Mouse (Mus musculus) lung, embryonic 14.5 days (tissue): Measurements from ENCODE around the gene Otop2. TPM values are rescaled to one million over a fixed set of nuclear protein-coding genes. Genes with fewer than 3 reads are reported as not detected.

Experiments
- ATAC-seq: fragments of 200-750 bp; cut with Nextera tagmentation; 2 replicates; pipeline ENCODE4 v1.8.0; 2017; ENCODE audit warnings: mild to moderate bottlenecking, moderate TSS enrichment, moderate library complexity; ENCODE audit not compliant: insufficient read depth
- DNase-seq: peaks from one replicate; pipeline ENCODE4 v3.0.0-alpha.2; 2015
- H3K27ac ChIP-seq: fragments of 300-500 bp; sonication (generic); 2 replicates; pipeline ENCODE4 v1.5.1; 2014; ENCODE audit warnings: low read depth, mild to moderate bottlenecking, moderate library complexity
- H3K27me3 ChIP-seq: fragments of 300-500 bp; sonication (generic); 2 replicates; pipeline ENCODE4 v1.6.1; 2014; ENCODE audit warnings: low read length, control low read depth; ENCODE audit not compliant: insufficient read depth
- H3K36me3 ChIP-seq: fragments of 300-500 bp; sonication (generic); 2 replicates; pipeline ENCODE4 v1.6.1; 2014; ENCODE audit warnings: control low read depth; ENCODE audit not compliant: insufficient read depth
- H3K4me1 ChIP-seq: fragments of 300-500 bp; sonication (generic); 2 replicates; pipeline ENCODE4 v1.6.1; 2014; ENCODE audit warnings: antibody characterized with exemption, control low read depth; ENCODE audit not compliant: insufficient read depth
- H3K4me2 ChIP-seq: fragments of 300-500 bp; sonication (generic); 2 replicates; pipeline ENCODE4 v1.6.1; 2014; ENCODE audit warnings: mild to moderate bottlenecking
- H3K4me3 ChIP-seq: fragments of 300-500 bp; sonication (generic); 2 replicates; pipeline ENCODE4 v1.5.1; 2014; ENCODE audit warnings: low read depth, low read length
- H3K9ac ChIP-seq: fragments of 300-500 bp; sonication (generic); 2 replicates; pipeline ENCODE4 v1.6.1; 2014
- H3K9me3 ChIP-seq: fragments of 300-500 bp; sonication (generic); 2 replicates; pipeline ENCODE4 v1.6.1; 2016; ENCODE audit warnings: low read depth, low read length, control low read depth
- CTCF ChIP-seq: IDR thresholded peaks from 2 replicates; pipeline ENCODE4 v1.5.1; 2016; ENCODE audit warnings: antibody characterized with exemption, low read depth
- WGBS: fragments of 180-500 bp; shearing (Covaris S2); extraction: QIAGEN DNeasy Blood & Tissue Kit; methylation state at CpG from one replicate; pipeline ENCODE4 v1.1.7; 2014; 5-methylcytosine and 5-hydroxymethylcytosine counted together
- polyA plus RNA-seq: library from polyadenylated mRNA; unstranded; fragments of >200 nt; fragmentation: Nextera tagmentation; extraction: Ambion mirVana; gene quantifications from 2 replicates; pipeline ENCODE4 v1.2.1, GENCODE M21; 2014

The Otop2 gene
- polyA plus RNA-seq, 1 experiment from 2014 or later, result not detected

GRCm38 (mm10) chr11:115317204-115317603 lies 10.2 kb downstream of the Otop2 start:
- no peak for DNase-seq
- WGBS, result 62% methylated on average over 7 of the region's 7 CpGs
- TF ChIP-seq CTCF, result no peak
- H3K27ac ChIP-seq, result no peak overlapping the region
- H3K4me3 ChIP-seq, result no peak overlapping the region
- H3K27me3 ChIP-seq, result peaks cover 80% of the 10 kb centered on the region
- ATAC-seq, result no peak
- H3K4me1 ChIP-seq, result no peaks in the 10 kb centered on the region
- no peaks in the 10 kb centered on the region for H3K9me3 ChIP-seq
- H3K36me3 ChIP-seq, result no peaks in the 10 kb centered on the region
- H3K9ac ChIP-seq, result no peak overlapping the region
- H3K4me2 ChIP-seq, result no peak overlapping the region

GRCm38 (mm10) chr11:115318245-115319027 lies 11.5 kb downstream of the Otop2 start:
- 5% methylated on average over 63 of the region's 63 CpGs for WGBS
- TF ChIP-seq CTCF, result no peak
- Histone ChIP-seq H3K36me3 (no peaks in the 10 kb centered on the region), H3K4me2 (no peak overlapping the region), H3K27ac (no peak overlapping the region), H3K9me3 (no peaks in the 10 kb centered on the region), H3K27me3 (peaks cover 92% of the 10 kb centered on the region), H3K4me1 (no peaks in the 10 kb centered on the region), H3K9ac (no peak overlapping the region; the same call in 1 of the 2 replicates), H3K4me3 (no peak overlapping the region)
- DNase-seq (peak; percentile 19), ATAC-seq (no peak)

- Histone ChIP-seq H3K27me3 (peaks cover 100% of the 10 kb centered on the region), H3K9me3 (no peaks in the 10 kb centered on the region), H3K4me2 (no peak overlapping the region), H3K9ac (no peak overlapping the region), H3K27ac (no peak overlapping the region), H3K4me3 (no peak overlapping the region), H3K4me1 (no peaks in the 10 kb centered on the region), H3K36me3 (no peaks in the 10 kb centered on the region)
- no peak for DNase-seq
- 7% methylated on average over 18 of the region's 18 CpGs for WGBS
- TF ChIP-seq CTCF, result no peak
- no peak for ATAC-seq
These were observed 12.9 kb downstream of the Otop2 start for GRCm38 (mm10) chr11:115319704-115320383.

GRCm38 (mm10) chr11:115321906-115322693 lies 15.1 kb downstream of the Otop2 start, which contains the start of gene Ush1g:
Gene Ush1g (minus strand): TSS chr11:115322041.
- H3K9ac ChIP-seq, result no peak within 1 kb of the TSS
- no peak within 1 kb of the TSS; the same call in 1 of the 2 replicates for H3K4me2 ChIP-seq
- ATAC-seq (peak; percentile 66; the same call in 1 of the 2 replicates), DNase-seq (peak; percentile 78)
- no peaks in the 10 kb centered on the region for H3K4me1 ChIP-seq
- 5% methylated on average over 35 of the region's 35 CpGs for WGBS
- no peak within 1 kb of the TSS for H3K27ac ChIP-seq
- H3K9me3 ChIP-seq, result no peaks in the 10 kb centered on the region
- peak; percentile 97 for TF ChIP-seq CTCF
- H3K36me3 ChIP-seq, result no peaks in the 10 kb centered on the region
- H3K4me3 ChIP-seq, result no peak within 1 kb of the TSS
- peaks cover 78% of the 10 kb centered on the region for H3K27me3 ChIP-seq

DNA sequence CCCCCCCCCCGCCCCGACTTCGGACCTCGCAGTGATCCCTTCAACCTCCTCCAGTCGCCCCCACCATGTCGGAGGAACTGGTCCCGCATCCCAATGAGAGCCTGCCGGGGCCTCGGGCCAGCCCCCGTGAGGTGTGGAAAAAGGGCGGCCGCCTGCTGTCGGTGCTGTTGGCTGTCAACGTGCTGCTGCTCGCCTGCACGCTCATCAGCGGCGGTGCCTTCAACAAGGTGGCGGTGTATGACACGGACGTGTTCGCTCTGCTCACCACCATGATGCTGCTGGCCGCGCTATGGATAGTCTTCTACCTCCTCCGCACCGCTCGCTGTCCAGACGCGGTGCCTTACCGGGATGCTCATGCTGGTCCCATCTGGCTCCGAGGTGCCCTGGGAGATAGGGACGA lies 16.4 kb downstream of the Otop2 start:
- 12% methylated on average over 32 of the region's 32 CpGs for WGBS
- no peak for TF ChIP-seq CTCF
- Histone ChIP-seq H3K4me1 (no peaks in the 10 kb centered on the region), H3K9ac (no peak overlapping the region), H3K27me3 (peaks cover 65% of the 10 kb centered on the region), H3K4me2 (no peak overlapping the region), H3K9me3 (no peaks in the 10 kb centered on the region), H3K27ac (no peak overlapping the region), H3K36me3 (no peaks in the 10 kb centered on the region), H3K4me3 (no peak overlapping the region)
- no peak for DNase-seq
- ATAC-seq, result no peak

DNA sequence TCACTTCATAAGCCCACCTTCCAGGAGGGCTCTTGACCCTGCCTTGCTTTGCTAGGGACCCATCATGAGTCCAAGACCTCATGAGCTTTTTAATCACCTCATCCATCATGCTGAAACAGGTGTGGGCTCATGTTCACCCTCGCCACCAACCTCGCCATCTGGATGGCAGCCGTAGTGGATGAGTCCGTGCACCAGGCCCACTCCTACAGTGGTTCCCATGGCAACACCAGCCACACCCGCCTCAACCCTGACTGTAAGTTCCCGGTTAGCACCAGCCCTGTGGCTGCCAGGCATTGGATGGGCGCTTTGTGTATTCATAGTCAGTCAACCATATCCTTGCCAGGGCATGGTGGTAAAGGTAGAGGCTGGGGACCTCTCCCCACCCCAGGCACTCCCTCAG lies 19.8 kb downstream of the Otop2 start:
- Histone ChIP-seq H3K27me3 (peaks cover 37% of the 10 kb centered on the region), H3K4me2 (no peak overlapping the region), H3K4me1 (no peaks in the 10 kb centered on the region), H3K4me3 (no peak overlapping the region), H3K36me3 (no peaks in the 10 kb centered on the region), H3K27ac (no peak overlapping the region), H3K9me3 (no peaks in the 10 kb centered on the region), H3K9ac (no peak overlapping the region)
- no peak for ATAC-seq
- no peak for TF ChIP-seq CTCF
- 57% methylated on average over 7 of the region's 7 CpGs for WGBS
- no peak for DNase-seq

DNA sequence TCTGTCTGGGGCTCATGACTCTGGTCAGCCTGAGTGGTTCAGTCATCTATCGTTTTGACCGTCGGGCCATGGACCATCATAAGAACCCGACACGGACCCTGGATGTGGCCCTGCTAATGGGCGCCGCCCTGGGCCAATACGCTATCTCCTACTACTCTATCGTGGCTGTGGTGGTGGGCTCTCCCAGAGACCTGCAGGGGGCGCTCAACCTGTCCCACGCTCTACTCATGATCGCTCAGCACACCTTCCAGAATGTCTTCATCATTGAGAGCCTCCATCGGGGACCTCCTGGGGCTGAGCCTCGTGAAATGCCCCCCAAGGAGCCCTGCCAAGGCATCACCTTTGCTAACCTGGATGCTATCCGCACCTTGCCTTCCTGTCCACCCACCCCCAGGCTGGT lies 22.4 kb downstream of the Otop2 start:
- H3K4me1 ChIP-seq, result no peaks in the 10 kb centered on the region
- 75% methylated on average over 15 of the region's 15 CpGs for whole genome bisulfite sequencing
- H3K27ac ChIP-seq, result no peak overlapping the region
- no peaks in the 10 kb centered on the region for H3K36me3 ChIP-seq
- peaks cover 34% of the 10 kb centered on the region for H3K27me3 ChIP-seq
- H3K4me3 ChIP-seq, result no peak overlapping the region
- 0 out of 2 replicates have a peak, but pooled peaks have one; percentile 21 for TF ChIP-seq CTCF
- no peaks in the 10 kb centered on the region for H3K9me3 ChIP-seq
- no peak overlapping the region for H3K9ac ChIP-seq
- DNase-seq, result no peak
- H3K4me2 ChIP-seq, result no peak overlapping the region
- no peak for ATAC-seq
